Mouse (Mus musculus) right cerebral cortex, adult 18-20 months (tissue): ENCODE results near the gene Gpr65.
"Not testable (repeated sequence)": the region's sequence is repeated elsewhere in the genome, so short reads cannot be mapped to it uniquely, and the experiment has no call there.

ENCODE experiments used
- DNase-seq: peaks from one replicate; pipeline ENCODE4 v3.0.0; 2022; ENCODE audit warnings: mixed read lengths

The Gpr65 gene

GRCm38 (mm10) chr12:98268441-98269369 lies at the start of gene Gpr65:
TSS of gene Gpr65 (plus strand) at chr12:98268635.
- no peak for DNase-seq

- DNase-seq = no peak
These were observed 45.1 kb upstream of the Gpr65 start for GRCm38 (mm10) chr12:98223286-98223685.

- no peak for DNase-seq
These were observed 41.4 kb upstream of the Gpr65 start for GRCm38 (mm10) chr12:98227037-98227436.

GRCm38 (mm10) chr12:98238478-98238877 lies 30.0 kb upstream of the Gpr65 start:
- DNase-seq = not testable (repeated sequence)

GRCm38 (mm10) chr12:98244161-98244560 lies 24.3 kb upstream of the Gpr65 start:
- DNase-seq = peak; percentile 40

GRCm38 (mm10) chr12:98244865-98245264 lies 23.6 kb upstream of the Gpr65 start:
- DNase-seq = no peak

GRCm38 (mm10) chr12:98246835-98247234 lies 21.6 kb upstream of the Gpr65 start:
- DNase-seq = peak; percentile 37

GRCm38 (mm10) chr12:98249671-98250070 lies 18.8 kb upstream of the Gpr65 start:
- no peak for DNase-seq

GRCm38 (mm10) chr12:98250327-98250726 lies 18.1 kb upstream of the Gpr65 start:
- DNase-seq = no peak

- DNase-seq = no peak
These were observed 16.0 kb upstream of the Gpr65 start for GRCm38 (mm10) chr12:98252417-98252816.

GRCm38 (mm10) chr12:98255373-98255995 lies 13.0 kb upstream of the Gpr65 start:
- DNase-seq = no peak

- DNase-seq = no peak
These were observed 10.0 kb upstream of the Gpr65 start for GRCm38 (mm10) chr12:98258371-98258844.

- DNase-seq = peak; percentile 90
These were observed 9.5 kb upstream of the Gpr65 start, which contains the start of gene Galc for GRCm38 (mm10) chr12:98258845-98259517. TSS of gene Galc (minus strand) at chr12:98259459.

- DNase-seq = no peak
These were observed 8.9 kb upstream of the Gpr65 start for GRCm38 (mm10) chr12:98259518-98259852.

GRCm38 (mm10) chr12:98265697-98266096 lies 2.7 kb upstream of the Gpr65 start:
- no peak for DNase-seq

GRCm38 (mm10) chr12:98269791-98270745 lies 1.6 kb downstream of the Gpr65 start:
- DNase-seq = no peak

- DNase-seq = no peak
These were observed 2.6 kb downstream of the Gpr65 start for GRCm38 (mm10) chr12:98270810-98271566.

- DNase-seq = no peak
These were observed 4.0 kb downstream of the Gpr65 start for GRCm38 (mm10) chr12:98272433-98272832.

GRCm38 (mm10) chr12:98280530-98280929 lies 12.1 kb downstream of the Gpr65 start:
- DNase-seq = peak; percentile 66

GRCm38 (mm10) chr12:98280996-98281395 lies 12.6 kb downstream of the Gpr65 start:
- DNase-seq = no peak

GRCm38 (mm10) chr12:98282776-98283486 lies 14.5 kb downstream of the Gpr65 start:
- peak; percentile 66 for DNase-seq
